Mouse (Mus musculus) limb, embryonic 12.5 days (tissue): Measurements from ENCODE around the gene Ifrd1. TPM values are rescaled to one million over a fixed set of nuclear protein-coding genes. Genes with fewer than 3 reads are reported as not detected.

Experiments used
- ATAC-seq: fragments of 200-750 bp; cut with Nextera tagmentation; 2 replicates; pipeline ENCODE4 v1.8.0; 2017; ENCODE audit warnings: low read depth, moderate TSS enrichment; ENCODE audit not compliant: insufficient number of reproducible peaks, insufficient read depth, low FRiP score, low TSS enrichment
- H3K27ac ChIP-seq: fragments of 300-500 bp; sonication (generic); 2 replicates; pipeline ENCODE4 v1.5.1; 2016; ENCODE audit warnings: mild to moderate bottlenecking, moderate library complexity
- H3K27me3 ChIP-seq: fragments of 300-500 bp; sonication (generic); 2 replicates; pipeline ENCODE4 v1.6.1; 2016; ENCODE audit warnings: mild to moderate bottlenecking, moderate library complexity
- H3K36me3 ChIP-seq: fragments of 300-500 bp; sonication (generic); 2 replicates; pipeline ENCODE4 v1.6.1; 2016; ENCODE audit warnings: mild to moderate bottlenecking, moderate library complexity
- H3K4me1 ChIP-seq: fragments of 300-500 bp; sonication (generic); replicated peaks from 2 replicates; pipeline ENCODE4 v1.6.1; 2016
- H3K4me2 ChIP-seq: fragments of 300-500 bp; sonication (generic); 2 replicates; pipeline ENCODE4 v1.6.1; 2016; ENCODE audit warnings: mild to moderate bottlenecking, moderate library complexity
- H3K4me3 ChIP-seq: fragments of 300-500 bp; sonication (generic); replicated peaks from 2 replicates; pipeline ENCODE4 v1.5.1; 2016; ENCODE audit warnings: mild to moderate bottlenecking
- H3K9ac ChIP-seq: fragments of 300-500 bp; sonication (generic); replicated peaks from 2 replicates; pipeline ENCODE4 v1.6.1; 2016; ENCODE audit warnings: mild to moderate bottlenecking, moderate library complexity
- H3K9me3 ChIP-seq: fragments of 300-500 bp; sonication (generic); 2 replicates; pipeline ENCODE4 v1.6.1; 2016; ENCODE audit warnings: mild to moderate bottlenecking, moderate library complexity
- WGBS: fragments of 180-500 bp; shearing (Covaris S2); methylation state at CpG from one replicate; pipeline ENCODE4 v1.1.7; 2016; 5-methylcytosine and 5-hydroxymethylcytosine counted together
- polyA plus RNA-seq: library from polyadenylated mRNA; unstranded; fragments of >200 nt; fragmentation: Nextera tagmentation; extraction: Ambion mirVana; gene quantifications from 2 replicates; pipeline ENCODE4 v1.2.1, GENCODE M21; 2016

The Ifrd1 gene
- 128 and 131 TPM in 2 replicates for polyA plus RNA-seq

DNA sequence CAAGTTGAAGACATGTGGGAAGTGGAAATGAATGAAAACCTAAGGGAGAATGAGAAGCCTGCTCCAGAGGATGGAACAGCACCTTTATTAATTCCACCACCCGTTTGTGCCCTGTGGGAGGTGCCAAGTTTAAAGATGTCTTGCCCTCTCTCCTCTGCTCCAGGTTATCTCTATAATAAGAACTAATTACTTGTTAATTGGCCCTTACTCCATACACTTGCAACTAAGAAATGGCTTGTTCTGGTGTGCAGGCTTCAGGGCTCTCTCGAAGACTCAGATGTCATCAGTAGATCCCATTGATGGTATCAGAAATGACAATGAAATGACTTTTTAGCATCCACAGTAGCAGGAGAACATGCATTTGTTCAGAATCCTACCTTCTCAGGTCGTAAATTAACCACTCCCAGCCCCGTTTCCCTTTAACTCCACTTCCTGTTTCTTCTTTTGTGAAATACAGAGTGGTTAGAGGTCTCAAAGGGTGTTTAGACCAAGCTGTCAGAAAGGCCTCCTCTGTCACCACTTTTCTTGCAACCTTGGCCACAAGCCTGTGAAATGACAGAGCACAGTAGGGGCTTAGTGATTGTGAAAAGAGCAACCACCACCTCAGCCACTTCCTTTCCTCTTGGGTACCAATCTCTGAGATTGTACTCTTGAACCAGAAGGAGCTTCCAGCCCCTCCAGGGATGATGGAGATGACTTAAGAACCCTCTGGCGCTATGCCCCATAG is at the start of gene Ifrd1:
Gene Ifrd1 (minus strand): TSS at position 51 of the 727 bp plus-strand sequence.
- Histone ChIP-seq H3K27me3 (no peaks in the 10 kb centered on the region), H3K36me3 (no peaks in the 10 kb centered on the region), H3K27ac (no peak within 1 kb of the TSS), H3K9me3 (no peaks in the 10 kb centered on the region), H3K4me3 (no peak within 1 kb of the TSS), H3K9ac (no peak within 1 kb of the TSS), H3K4me2 (no peak within 1 kb of the TSS), H3K4me1 (peaks cover 23% of the 10 kb centered on the region)
- ATAC-seq = no peak
- WGBS = 54% methylated on average over 5 of the region's 5 CpGs

DNA sequence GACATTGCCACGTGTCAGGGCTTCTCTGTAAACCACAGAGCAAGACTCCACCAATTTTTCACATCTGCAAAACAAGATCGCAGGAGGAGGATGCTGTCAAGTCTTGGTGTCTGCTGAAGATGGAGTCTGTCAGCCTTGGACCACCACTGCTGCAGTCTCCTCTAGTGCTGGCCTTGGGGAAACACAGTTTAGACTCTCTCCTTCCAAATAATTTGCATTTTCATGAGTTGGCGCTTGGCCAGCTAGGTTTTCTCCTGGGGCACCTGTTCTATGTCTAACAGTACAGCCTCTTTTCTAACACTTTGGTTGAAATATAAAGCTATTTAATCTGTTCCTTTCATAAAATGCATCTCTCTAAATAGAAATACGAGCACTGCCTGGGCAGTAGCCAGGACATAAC is 38.2 kb upstream of the Ifrd1 start:
- H3K27me3 ChIP-seq = no peaks in the 10 kb centered on the region
- no peak for ATAC-seq
- WGBS = 80% methylated on average over 4 of the region's 4 CpGs

DNA sequence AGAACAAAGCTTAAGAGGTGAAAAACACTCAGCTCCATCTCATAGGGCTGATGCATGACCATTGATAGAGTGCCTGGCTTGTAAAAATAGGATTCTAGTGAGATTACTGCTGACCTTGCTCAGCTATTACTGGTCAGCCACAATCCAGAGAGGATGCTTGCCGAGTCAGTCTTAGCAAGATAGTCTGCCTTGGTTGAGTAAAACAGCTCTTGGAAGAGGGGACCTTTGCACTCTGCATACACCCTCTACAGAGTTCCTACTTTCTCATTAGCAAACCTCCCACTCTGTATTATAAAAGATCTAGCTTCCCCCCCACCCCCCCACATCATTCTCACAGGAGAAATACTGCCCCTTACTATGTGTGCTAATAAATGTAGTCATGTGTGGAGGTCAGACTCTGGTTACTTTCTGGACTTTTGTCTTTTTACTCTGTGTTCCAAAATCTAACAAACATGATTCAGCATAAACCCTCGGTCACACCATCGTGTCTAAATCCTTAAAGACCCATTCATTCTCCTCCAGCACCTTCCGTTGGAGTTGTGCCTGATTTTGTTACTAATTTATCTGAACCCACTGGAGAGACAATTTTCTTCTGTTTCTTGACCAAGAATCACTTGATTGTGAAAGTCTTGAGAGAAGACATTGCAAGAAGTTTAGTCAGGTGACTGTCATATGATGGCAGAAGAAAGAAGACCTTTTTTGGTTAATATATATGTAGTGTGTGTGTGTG is 32.5 kb upstream of the Ifrd1 start:
- H3K9ac ChIP-seq = no peak overlapping the region
- H3K27ac ChIP-seq = no peak overlapping the region
- no peak overlapping the region for H3K4me3 ChIP-seq
- H3K4me2 ChIP-seq = no peak overlapping the region
- WGBS = 89% methylated on average over 4 of the region's 4 CpGs
- H3K4me1 ChIP-seq = no peaks in the 10 kb centered on the region
- H3K27me3 ChIP-seq = no peaks in the 10 kb centered on the region
- ATAC-seq = no peak
- no peaks in the 10 kb centered on the region for H3K36me3 ChIP-seq
- H3K9me3 ChIP-seq = no peaks in the 10 kb centered on the region

More for the DNA sequence above, 38.2 kb upstream of the Ifrd1 start:
- Histone ChIP-seq H3K9me3 (peaks cover 27% of the 10 kb centered on the region), H3K9ac (no peak overlapping the region), H3K4me1 (no peaks in the 10 kb centered on the region), H3K4me3 (no peak overlapping the region), H3K27ac (no peak overlapping the region), H3K36me3 (no peaks in the 10 kb centered on the region), H3K4me2 (no peak overlapping the region)

DNA sequence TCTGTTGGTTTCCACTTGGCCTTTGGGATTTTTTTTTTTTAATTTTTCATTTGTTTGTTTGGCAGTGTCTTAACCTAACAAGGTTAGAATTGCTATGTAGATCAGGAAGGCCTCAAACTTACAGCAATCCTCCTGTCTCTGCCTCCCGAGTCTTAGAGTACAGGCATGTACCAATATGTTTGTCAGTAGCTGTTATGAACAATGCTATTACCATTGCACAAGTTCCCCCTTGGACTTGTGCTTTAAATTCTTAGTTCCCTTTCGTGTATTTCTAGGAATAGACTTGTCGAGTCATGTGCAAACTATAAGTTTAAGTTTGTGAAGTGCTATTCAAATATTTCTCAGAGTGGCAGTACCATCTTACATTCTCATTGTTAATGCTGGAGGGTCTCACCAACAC is 29.3 kb upstream of the Ifrd1 start:
- H3K27me3 ChIP-seq = no peaks in the 10 kb centered on the region
- ATAC-seq = no peak
- no peaks in the 10 kb centered on the region for H3K9me3 ChIP-seq
- H3K4me2 ChIP-seq = no peak overlapping the region
- 87% methylated on average over 3 of the region's 3 CpGs for WGBS
- no peaks in the 10 kb centered on the region for H3K36me3 ChIP-seq
- H3K27ac ChIP-seq = no peak overlapping the region
- H3K9ac ChIP-seq = no peak overlapping the region
- no peaks in the 10 kb centered on the region for H3K4me1 ChIP-seq
- H3K4me3 ChIP-seq = no peak overlapping the region

DNA sequence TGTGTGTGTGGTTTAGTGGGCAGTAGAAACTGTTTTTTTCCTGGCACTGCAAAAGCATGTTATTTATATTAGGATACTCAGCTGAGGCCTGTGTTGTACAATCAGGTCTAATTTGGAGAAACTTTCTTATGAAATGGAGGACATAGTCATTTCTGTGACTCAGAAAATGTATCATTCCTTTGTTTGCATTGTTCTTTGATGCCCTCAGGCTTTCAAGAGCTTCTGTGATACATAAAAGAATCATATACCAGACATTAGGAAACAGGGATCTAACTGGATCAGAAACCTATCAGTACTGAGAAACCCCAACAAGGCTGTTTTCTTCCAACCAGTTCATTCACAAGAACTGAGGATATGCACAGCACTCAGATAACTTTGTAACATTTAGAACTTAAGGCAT is 26.6 kb upstream of the Ifrd1 start:
- H3K4me2 ChIP-seq = no peak overlapping the region
- no peaks in the 10 kb centered on the region for H3K36me3 ChIP-seq
- no peak overlapping the region for H3K4me3 ChIP-seq
- no peak overlapping the region for H3K9ac ChIP-seq
- H3K27ac ChIP-seq = no peak overlapping the region
- no peaks in the 10 kb centered on the region for H3K27me3 ChIP-seq
- H3K4me1 ChIP-seq = no peaks in the 10 kb centered on the region
- H3K9me3 ChIP-seq = peaks cover 3% of the 10 kb centered on the region; the same call in 1 of the 2 replicates
- no peak for ATAC-seq

DNA sequence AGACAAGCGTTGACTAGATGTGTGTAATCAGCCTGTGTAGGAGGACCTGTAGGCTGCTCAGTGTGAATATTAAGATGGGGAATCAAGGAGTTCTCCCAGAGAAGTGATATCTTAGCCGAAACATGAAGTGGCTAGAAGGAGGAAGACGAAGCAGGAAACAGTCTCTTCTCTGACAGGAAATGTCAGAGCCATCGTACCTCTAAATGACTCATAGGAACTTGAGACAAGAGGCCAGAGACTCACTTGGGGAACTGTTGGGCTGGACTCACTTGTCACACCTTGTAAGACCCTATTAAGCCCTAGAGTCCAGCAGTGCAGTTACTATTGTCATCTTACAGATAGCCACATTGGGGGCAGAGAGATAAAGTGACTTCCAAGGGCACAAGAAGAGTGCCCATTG is 25.0 kb upstream of the Ifrd1 start:
- H3K4me1 ChIP-seq = no peaks in the 10 kb centered on the region
- H3K27me3 ChIP-seq = no peaks in the 10 kb centered on the region
- no peak overlapping the region for H3K27ac ChIP-seq
- no peak overlapping the region for H3K9ac ChIP-seq
- peaks cover 3% of the 10 kb centered on the region; the same call in 1 of the 2 replicates for H3K9me3 ChIP-seq
- H3K4me2 ChIP-seq = no peak overlapping the region
- WGBS = 90% methylated on average over 4 of the region's 4 CpGs
- no peaks in the 10 kb centered on the region for H3K36me3 ChIP-seq
- no peak overlapping the region for H3K4me3 ChIP-seq
- no peak for ATAC-seq

DNA sequence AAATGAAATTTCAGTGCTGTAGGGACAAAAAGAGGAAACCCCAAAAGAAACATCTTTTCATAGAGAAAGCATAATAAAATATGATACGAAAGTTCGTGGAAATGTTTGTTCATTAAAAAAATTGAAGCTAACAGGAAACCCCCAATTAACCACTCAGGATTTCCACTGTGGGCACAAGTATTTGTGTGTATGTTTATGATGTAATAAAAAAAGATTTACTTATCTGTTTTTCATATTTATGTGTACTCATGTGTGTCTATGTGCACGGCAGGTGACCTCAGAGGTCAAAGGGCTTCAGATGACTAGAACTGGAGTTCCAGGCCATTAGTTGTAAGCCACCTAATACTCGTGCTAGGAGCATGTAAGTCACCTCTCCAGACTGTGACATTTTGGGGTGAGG is 24.4 kb upstream of the Ifrd1 start:
- Histone ChIP-seq H3K4me3 (no peak overlapping the region), H3K27ac (no peak overlapping the region), H3K9ac (no peak overlapping the region), H3K4me2 (no peak overlapping the region), H3K9me3 (peaks cover 3% of the 10 kb centered on the region; the same call in 1 of the 2 replicates), H3K27me3 (no peaks in the 10 kb centered on the region), H3K36me3 (no peaks in the 10 kb centered on the region), H3K4me1 (no peaks in the 10 kb centered on the region)
- no peak for ATAC-seq
- WGBS = 78% methylated on average over 4 of the region's 4 CpGs

DNA sequence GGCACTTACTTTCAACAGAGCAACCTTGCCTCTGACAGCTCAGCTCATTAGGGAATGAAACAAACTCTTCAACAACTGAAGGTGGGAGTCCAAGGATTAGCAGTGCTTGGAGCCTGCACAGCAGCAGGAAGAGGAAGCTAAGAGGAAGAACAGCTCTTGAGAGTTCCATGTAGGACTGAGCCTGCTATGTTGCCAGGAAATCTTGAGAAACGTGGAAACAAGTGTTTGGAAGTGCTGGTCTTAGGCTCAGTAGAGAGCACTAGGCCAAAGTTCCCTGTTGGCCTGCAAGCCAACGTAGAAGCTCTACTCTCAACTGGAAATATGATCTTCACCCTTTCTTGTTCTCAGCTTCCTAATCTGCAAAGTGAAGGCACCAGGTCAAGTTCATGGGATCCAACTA is 20.0 kb upstream of the Ifrd1 start:
- Histone ChIP-seq H3K4me1 (no peaks in the 10 kb centered on the region), H3K9me3 (peaks cover 3% of the 10 kb centered on the region; the same call in 1 of the 2 replicates), H3K4me2 (no peak overlapping the region), H3K9ac (no peak overlapping the region), H3K27me3 (no peaks in the 10 kb centered on the region), H3K36me3 (no peaks in the 10 kb centered on the region), H3K27ac (no peak overlapping the region), H3K4me3 (no peak overlapping the region)
- no peak for ATAC-seq
- WGBS = 79% methylated on average over 2 of the region's 2 CpGs

DNA sequence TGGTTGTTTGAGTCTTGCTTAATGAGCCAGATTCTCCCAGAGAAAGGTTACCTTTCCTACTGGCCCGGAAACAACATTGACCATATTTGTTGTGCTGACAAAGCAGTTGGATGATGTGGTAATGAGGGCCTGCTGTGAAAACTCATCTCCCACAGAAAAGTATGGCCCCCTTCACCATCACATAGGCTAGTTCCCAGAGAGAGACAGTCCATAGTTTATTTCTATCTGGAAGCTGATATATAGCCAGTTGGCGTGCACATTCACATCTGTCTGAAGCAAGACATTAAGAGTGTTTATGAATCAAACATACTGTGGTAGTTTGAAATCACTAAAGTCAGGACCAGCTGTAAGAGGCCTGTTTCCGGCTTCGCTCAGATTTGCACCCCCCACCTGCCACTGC is 15.4 kb upstream of the Ifrd1 start:
- Histone ChIP-seq H3K4me3 (no peak overlapping the region), H3K27ac (no peak overlapping the region), H3K9me3 (no peaks in the 10 kb centered on the region), H3K9ac (no peak overlapping the region), H3K4me2 (no peak overlapping the region), H3K36me3 (no peaks in the 10 kb centered on the region), H3K4me1 (no peaks in the 10 kb centered on the region; the same call in 1 of the 2 replicates), H3K27me3 (no peaks in the 10 kb centered on the region)
- no peak for ATAC-seq
- 85% methylated on average over 4 of the region's 4 CpGs for WGBS

DNA sequence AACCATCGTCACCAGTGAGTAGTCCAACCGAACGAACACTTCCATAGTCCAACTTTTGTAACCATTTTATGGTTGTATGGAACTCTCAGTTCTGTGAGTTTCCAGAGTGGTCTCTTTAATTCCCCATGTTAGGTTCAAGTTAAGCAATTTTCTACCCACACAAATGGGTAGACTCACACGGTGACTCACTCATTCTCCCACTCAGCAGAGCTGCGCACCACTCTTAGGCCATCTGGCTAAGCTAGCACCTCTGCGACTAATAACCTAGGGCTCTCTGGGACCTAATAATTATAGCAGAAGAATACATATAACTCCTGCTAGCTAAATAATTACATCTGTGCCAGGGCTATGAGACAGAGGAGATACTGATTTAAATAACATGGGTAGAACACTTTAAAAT is 14.7 kb upstream of the Ifrd1 start:
- ATAC-seq = no peak
- no peaks in the 10 kb centered on the region for H3K27me3 ChIP-seq
- H3K27ac ChIP-seq = no peak overlapping the region
- H3K9ac ChIP-seq = no peak overlapping the region
- H3K4me1 ChIP-seq = no peaks in the 10 kb centered on the region; the same call in 1 of the 2 replicates
- 91% methylated on average over 6 of the region's 6 CpGs for WGBS
- H3K4me3 ChIP-seq = no peak overlapping the region
- no peaks in the 10 kb centered on the region for H3K9me3 ChIP-seq
- H3K4me2 ChIP-seq = no peak overlapping the region
- H3K36me3 ChIP-seq = no peaks in the 10 kb centered on the region

DNA sequence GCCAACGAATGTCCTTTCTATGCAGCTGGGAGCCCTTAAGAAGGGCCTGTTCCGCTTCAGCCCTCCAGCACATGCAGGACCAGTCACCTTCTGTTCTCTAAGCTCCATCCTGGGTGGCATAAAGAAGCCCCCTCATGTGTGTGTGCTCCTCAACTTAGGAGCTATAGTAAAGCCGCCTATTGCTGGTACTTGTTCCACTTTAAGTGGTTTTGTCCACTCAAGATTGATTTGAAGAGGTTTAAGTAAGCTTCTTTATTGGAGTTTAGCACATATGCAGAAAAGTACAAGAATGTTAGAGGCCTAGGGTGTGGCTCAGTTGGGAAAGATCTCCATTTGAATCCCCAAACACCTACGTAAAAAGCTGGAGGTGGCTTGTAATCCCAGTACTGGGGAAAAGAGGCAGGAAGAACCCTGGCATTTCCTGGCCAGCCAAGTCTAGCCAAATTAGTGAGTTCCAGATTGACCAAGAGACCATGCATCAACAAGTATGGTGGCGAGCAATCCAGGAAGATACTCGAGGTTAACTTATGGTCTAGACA is 10.2 kb upstream of the Ifrd1 start:
- Histone ChIP-seq H3K27ac (no peak overlapping the region), H3K4me3 (no peak overlapping the region), H3K9me3 (no peaks in the 10 kb centered on the region), H3K36me3 (no peaks in the 10 kb centered on the region), H3K9ac (no peak overlapping the region), H3K4me1 (no peaks in the 10 kb centered on the region; the same call in 1 of the 2 replicates), H3K4me2 (no peak overlapping the region), H3K27me3 (peaks cover 3% of the 10 kb centered on the region; the same call in 1 of the 2 replicates)
- 89% methylated on average over 6 of the region's 6 CpGs for WGBS
- ATAC-seq = no peak
